Mouse (Mus musculus): ENCODE results near the gene 1700024G13Rik. TPM values are rescaled to one million over a fixed set of nuclear protein-coding genes. Genes with fewer than 3 reads are reported as not detected.

Gene 1700024G13Rik
- total RNA-seq (2021) (not detected), polyA plus RNA-seq (2012; rRNA removed) (0.53 TPM in 1 of 2 replicates, not detected in the other)
- long read RNA-seq: 0 reads

GRCm38 (mm10) chr14:32388196-32388595 is at the start of gene 1700024G13Rik:
TSS of gene 1700024G13Rik (minus strand) at chr14:32388391.
- Histone ChIP-seq H3K79me2 (replicated peaks; ENCODE audit: control insufficient read depth, insufficient read depth, low read length) (no peaks in the 10 kb centered on the region), H3K4me1 (ENCODE audit: control insufficient read depth, insufficient read depth, low read length) (no peaks in the 10 kb centered on the region), H3K27ac (no peak within 1 kb of the TSS), H3K27me3 (ENCODE audit: control insufficient read depth, insufficient read depth, low read length) (no peaks in the 10 kb centered on the region), H3K9ac (ENCODE audit: low read depth, low read length) (no peak within 1 kb of the TSS), H3K4me3 (no peak within 1 kb of the TSS), H3K36me3 (ENCODE audit: control insufficient read depth, insufficient read depth, low read length) (no peaks in the 10 kb centered on the region)
- intact Hi-C loops (cut with DNase I): no loop called here
- DNase-seq: peak; percentile 39 to 43
- 6% methylated on average over 13 of the region's 13 CpGs for WGBS
- TF ChIP-seq EP300 (IDR thresholded peaks at IDR 0.05; ENCODE audit: insufficient read depth, low read depth, low read length): no peak
- no peak for TF ChIP-seq POLR2A (IDR thresholded peaks at IDR 0.05; ENCODE audit: insufficient read depth, low read depth, low read length)
- no peak for TF ChIP-seq CTCF (IDR thresholded peaks at IDR 0.05)

- intact Hi-C loops (cut with DNase I): no loop called here
- no peaks in the 10 kb centered on the region for H3K27me3 ChIP-seq (ENCODE audit: control insufficient read depth, insufficient read depth, low read length)
- H3K9ac ChIP-seq (ENCODE audit: low read depth, low read length): no peak overlapping the region
- no peaks in the 10 kb centered on the region for H3K79me2 ChIP-seq (replicated peaks; ENCODE audit: control insufficient read depth, insufficient read depth, low read length)
- H3K27ac ChIP-seq: no peak overlapping the region
- 44% methylated on average over 5 of the region's 5 CpGs for WGBS
- TF ChIP-seq CTCF (IDR thresholded peaks at IDR 0.05): no peak
- no peaks in the 10 kb centered on the region for H3K4me1 ChIP-seq (ENCODE audit: control insufficient read depth, insufficient read depth, low read length)
- H3K4me3 ChIP-seq: no peak overlapping the region
- H3K36me3 ChIP-seq (ENCODE audit: control insufficient read depth, insufficient read depth, low read length): no peaks in the 10 kb centered on the region
- peak in 1 of 2 experiments; percentile 9 for DNase-seq
Observed at GRCm38 (mm10) chr14:32437352-32437793, 49.2 kb upstream of the 1700024G13Rik start.

- Histone ChIP-seq H3K79me2 (replicated peaks; ENCODE audit: control insufficient read depth, insufficient read depth, low read length) (no peaks in the 10 kb centered on the region), H3K9ac (ENCODE audit: low read depth, low read length) (no peak overlapping the region), H3K4me1 (ENCODE audit: control insufficient read depth, insufficient read depth, low read length) (no peaks in the 10 kb centered on the region), H3K27me3 (ENCODE audit: control insufficient read depth, insufficient read depth, low read length) (no peaks in the 10 kb centered on the region), H3K4me3 (no peak overlapping the region), H3K27ac (no peak overlapping the region), H3K36me3 (ENCODE audit: control insufficient read depth, insufficient read depth, low read length) (no peaks in the 10 kb centered on the region)
- intact Hi-C loops (cut with DNase I): no loop called here
- DNase-seq: no peak
- 46% methylated on average over 8 of the region's 8 CpGs for WGBS
- no peak for TF ChIP-seq CTCF (IDR thresholded peaks at IDR 0.05)
- TF ChIP-seq EP300 (IDR thresholded peaks at IDR 0.05; ENCODE audit: insufficient read depth, low read depth, low read length): no peak
- no peak for TF ChIP-seq POLR2A (IDR thresholded peaks at IDR 0.05; ENCODE audit: insufficient read depth, low read depth, low read length)
Observed at GRCm38 (mm10) chr14:32429030-32429602, 40.9 kb upstream of the 1700024G13Rik start.

GRCm38 (mm10) chr14:32423946-32424345 is 35.8 kb upstream of the 1700024G13Rik start:
- Histone ChIP-seq H3K79me2 (replicated peaks; ENCODE audit: control insufficient read depth, insufficient read depth, low read length) (no peaks in the 10 kb centered on the region), H3K36me3 (ENCODE audit: control insufficient read depth, insufficient read depth, low read length) (no peaks in the 10 kb centered on the region), H3K27ac (no peak overlapping the region), H3K4me1 (ENCODE audit: control insufficient read depth, insufficient read depth, low read length) (no peaks in the 10 kb centered on the region), H3K27me3 (ENCODE audit: control insufficient read depth, insufficient read depth, low read length) (no peaks in the 10 kb centered on the region), H3K9ac (ENCODE audit: low read depth, low read length) (no peak overlapping the region), H3K4me3 (no peak overlapping the region)
- TF ChIP-seq CTCF (IDR thresholded peaks at IDR 0.05): no peak
- no peak for TF ChIP-seq POLR2A (IDR thresholded peaks at IDR 0.05; ENCODE audit: insufficient read depth, low read depth, low read length)
- TF ChIP-seq EP300 (IDR thresholded peaks at IDR 0.05; ENCODE audit: insufficient read depth, low read depth, low read length): no peak
- intact Hi-C loops (cut with DNase I): no loop called here
- no peak for DNase-seq
- 81% methylated on average over 7 of the region's 7 CpGs for WGBS

- intact Hi-C loops (cut with DNase I): no loop called here
- H3K9ac ChIP-seq (ENCODE audit: low read depth, low read length): no peak overlapping the region
Observed at GRCm38 (mm10) chr14:32418747-32419146, 30.6 kb upstream of the 1700024G13Rik start.

GRCm38 (mm10) chr14:32412075-32412474 is 23.9 kb upstream of the 1700024G13Rik start:
- Histone ChIP-seq H3K27me3 (ENCODE audit: control insufficient read depth, insufficient read depth, low read length) (no peaks in the 10 kb centered on the region), H3K79me2 (replicated peaks; ENCODE audit: control insufficient read depth, insufficient read depth, low read length) (no peaks in the 10 kb centered on the region), H3K36me3 (ENCODE audit: control insufficient read depth, insufficient read depth, low read length) (no peaks in the 10 kb centered on the region), H3K27ac (no peak overlapping the region), H3K9ac (ENCODE audit: low read depth, low read length) (no peak overlapping the region), H3K4me3 (no peak overlapping the region), H3K4me1 (ENCODE audit: control insufficient read depth, insufficient read depth, low read length) (no peaks in the 10 kb centered on the region)
- WGBS: 76% methylated on average over 5 of the region's 5 CpGs
- intact Hi-C loops (cut with DNase I): no loop called here
- TF ChIP-seq POLR2A (IDR thresholded peaks at IDR 0.05; ENCODE audit: insufficient read depth, low read depth, low read length) (no peak), CTCF (IDR thresholded peaks at IDR 0.05) (no peak), EP300 (IDR thresholded peaks at IDR 0.05; ENCODE audit: insufficient read depth, low read depth, low read length) (no peak)
- DNase-seq: no peak

More at GRCm38 (mm10) chr14:32418747-32419146, 30.6 kb upstream of the 1700024G13Rik start:
- Histone ChIP-seq H3K27me3 (ENCODE audit: control insufficient read depth, insufficient read depth, low read length) (no peaks in the 10 kb centered on the region), H3K27ac (no peak overlapping the region), H3K36me3 (ENCODE audit: control insufficient read depth, insufficient read depth, low read length) (no peaks in the 10 kb centered on the region), H3K4me3 (no peak overlapping the region), H3K4me1 (ENCODE audit: control insufficient read depth, insufficient read depth, low read length) (no peaks in the 10 kb centered on the region), H3K79me2 (replicated peaks; ENCODE audit: control insufficient read depth, insufficient read depth, low read length) (no peaks in the 10 kb centered on the region)
- TF ChIP-seq EP300 (IDR thresholded peaks at IDR 0.05; ENCODE audit: insufficient read depth, low read depth, low read length): no peak
- no peak for TF ChIP-seq POLR2A (IDR thresholded peaks at IDR 0.05; ENCODE audit: insufficient read depth, low read depth, low read length)
- DNase-seq: no peak
- WGBS: 82% methylated on average over 11 of the region's 11 CpGs
